10 mouse cellular contexts compared by ENCODE assay signal in genomic region chr3:30505741-30506251, GRCm38 (mm10). TPM values are rescaled to one million over a fixed set of nuclear protein-coding genes. Genes with fewer than 3 reads are reported as not detected.
A peak's percentile ranks its signal among the peaks of the same experiment; 100 is the strongest.
DNase-seq lines count a peak whose midpoint lies in the region; ATAC-seq and TF ChIP-seq lines count a peak whose summit lies in the region.
"Had no signal": no experiment of that assay in that cellular context is flagged by ENCODE, and none has a peak within 500 bp of the region (broad histone marks: within the 10 kb centered on the region; RNA-seq: fewer than 3 reads in every experiment).

No protein-coding gene starts in this region.

- WGBS in heart, adult 2 months, result 66% methylated on average over 16 of the region's 16 CpGs

- H3K4me3 ChIP-seq in heart, adult 2 months, result no peak overlapping the region
- H3K4me3 ChIP-seq in brown adipose tissue, adult 24 weeks (ENCODE audit: insufficient read depth, low read depth, low read length), result 0 out of 2 replicates have a peak overlapping the region, but pooled peaks have one; percentile 4
- H3K4me3 ChIP-seq: liver, embryonic 13.5 days had no signal

- no peaks in the 10 kb centered on the region for H3K79me2 ChIP-seq in heart, adult 2 months (replicated peaks; ENCODE audit: control insufficient read depth, insufficient read depth, low read length)

- H3K4me1 ChIP-seq in heart, adult 2 months (ENCODE audit: control insufficient read depth, insufficient read depth, low read length), result peaks cover 8% of the 10 kb centered on the region
- peaks cover 9% of the 10 kb centered on the region; the same call in 1 of the 2 replicates for H3K4me1 ChIP-seq in brown adipose tissue, adult 24 weeks (ENCODE audit: control insufficient read depth, insufficient read depth, insufficient read length, low read length)

- H3K9ac ChIP-seq in heart, adult 2 months (ENCODE audit: low read depth, low read length), result no peak overlapping the region
- H3K9ac ChIP-seq: liver, embryonic 13.5 days had no signal

- intact Hi-C loops in heart, adult 2 months (cut with DNase I), result loop anchor here (5.0 kb wide), 1 partner anchor 93 kb away; no protein-coding TSS in a partner anchor

- TF ChIP-seq EP300 in heart, adult 2 months (IDR thresholded peaks at IDR 0.05; ENCODE audit: insufficient read depth, low read depth, low read length), result no peak

- DNase-seq in heart, adult 2 months, result peak in 1 of 2 experiments; percentile 27
- DNase-seq in heart, postnatal 4 days, result no peak
- DNase-seq in kidney, adult 9 months, result peak; percentile 29
- peak; percentile 15 for DNase-seq in lung, postnatal 14 days
- DNase-seq in urinary bladder, postnatal 36 days (ENCODE audit: low spot score in 2 of 2), result no peak
- DNase-seq in cerebellum, adult 8-10 months, result no peak
- DNase-seq: liver, embryonic 13.5 days; thymus, postnatal 14 days had no signal

- H3K27ac ChIP-seq in heart, adult 2 months, result peak overlapping the region; percentile 95
- H3K27ac ChIP-seq in brown adipose tissue, adult 24 weeks (replicated peaks; ENCODE audit: low read depth, low read length), result 0 out of 2 replicates have a peak overlapping the region, but pooled peaks have one; percentile 2
- H3K27ac ChIP-seq: liver, embryonic 13.5 days had no signal

- H3K27me3 ChIP-seq in heart, adult 2 months (ENCODE audit: control insufficient read depth, insufficient read depth, low read length), result peaks cover 2% of the 10 kb centered on the region

- no peak for TF ChIP-seq POLR2A in heart, adult 2 months (IDR thresholded peaks at IDR 0.05; ENCODE audit: insufficient read depth, low read depth, low read length)

- H3K36me3 ChIP-seq in heart, adult 2 months (ENCODE audit: control insufficient read depth, insufficient read depth, low read length), result no peaks in the 10 kb centered on the region
- H3K36me3 ChIP-seq: liver, embryonic 13.5 days had no signal

- no peak for TF ChIP-seq CTCF in heart, adult 2 months (IDR thresholded peaks at IDR 0.05)

- no peak for ATAC-seq in inflammation-experienced regulatory T-cells, adult 6 months

RNA-seq across cellular contexts. Expression of gene Mecom, which starts 42.0 kb away (rescaled TPM):
- 10 to 100 TPM; 12.5 to 18.6 TPM for total RNA-seq in heart, adult 2 months (2021)
- polyA plus RNA-seq in heart, adult 2 months (2012; rRNA removed), result 5.2 and 11.9 TPM in 2 replicates
- 10 to 100 TPM; 31.5 to 36.1 TPM for total RNA-seq in heart, postnatal 4 days (2021)
- 6.1 and 9.2 TPM in 2 replicates for polyA plus RNA-seq in brown adipose tissue, adult 24 weeks (2012; ENCODE audit: insufficient read depth, insufficient read length, missing spikeins)
- polyA plus RNA-seq in inflammation-experienced regulatory T-cells, adult 6 months (2017; shearing (Covaris generic)), result not detected

Comparison
In these comparisons a context has a peak if more than half of its experiments do, and no peak if none do; other contexts are left out.
1. DNase-seq: peak in kidney, adult 9 months (single experiment) and lung, postnatal 14 days (single experiment); none in heart, postnatal 4 days (single experiment), urinary bladder, postnatal 36 days (0 of 2) and cerebellum, adult 8-10 months (single experiment).